In the genomic region with DNA sequence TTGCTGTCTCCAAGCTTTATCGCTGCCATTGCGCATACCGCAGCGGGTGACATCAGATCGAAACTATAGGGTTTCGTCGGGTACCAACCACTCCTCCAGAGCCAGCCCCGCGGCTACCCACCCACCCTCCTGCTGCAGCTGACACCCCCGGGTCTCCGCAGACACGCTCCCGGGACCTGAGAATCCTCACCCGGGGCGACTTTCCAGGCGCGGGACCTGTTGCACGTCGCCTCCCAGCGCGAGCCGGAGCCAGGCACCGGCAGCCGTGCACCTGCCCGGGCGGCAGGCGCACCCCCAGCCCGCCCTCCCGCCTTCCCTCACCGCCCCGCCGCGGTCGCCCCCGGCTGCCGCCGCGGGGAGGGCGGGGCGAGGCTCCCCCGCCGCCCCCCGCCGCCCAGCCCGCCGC, we compare ENCODE assay signal across 9 mouse cellular contexts.
DNase-seq lines count a peak whose midpoint lies in the region; ATAC-seq and TF ChIP-seq lines count a peak whose summit lies in the region.
"Had no signal": no experiment of that assay in that cellular context is flagged by ENCODE, and none has a peak within 500 bp of the region (broad histone marks: within the 10 kb centered on the region; RNA-seq: fewer than 3 reads in every experiment).

No protein-coding gene starts in this region.

- H3K4me1 ChIP-seq in embryonic facial prominence, embryonic 13.5 days: peaks cover 12% of the 10 kb centered on the region
- peaks cover 37% of the 10 kb centered on the region for H3K4me1 ChIP-seq in hindbrain, embryonic 10.5 days (replicated peaks)
- peaks cover 16% of the 10 kb centered on the region for H3K4me1 ChIP-seq in liver, adult 2 months (ENCODE audit: control insufficient read depth, insufficient read depth, low read length)
- H3K4me1 ChIP-seq in neural tube, embryonic 12.5 days: peaks cover 12% of the 10 kb centered on the region; the same call in 1 of the 2 replicates

- peak overlapping the region; percentile 84 for H3K4me3 ChIP-seq in embryonic facial prominence, embryonic 13.5 days
- H3K4me3 ChIP-seq in hindbrain, embryonic 10.5 days: peak overlapping the region; percentile 90
- peak overlapping the region; percentile 98 for H3K4me3 ChIP-seq in liver, adult 2 months (ENCODE audit: insufficient read depth, low read depth, low read length)
- peak overlapping the region; percentile 87 for H3K4me3 ChIP-seq in neural tube, embryonic 12.5 days

- ATAC-seq in embryonic facial prominence, embryonic 13.5 days (ENCODE audit: insufficient number of reproducible peaks, insufficient read depth, low FRiP score, low TSS enrichment, low read depth): peak; percentile 64; the same call in 1 of the 2 replicates
- peak; percentile 48 for ATAC-seq in neural tube, embryonic 12.5 days (ENCODE audit: low FRiP score, low read depth)

- H3K4me2 ChIP-seq in embryonic facial prominence, embryonic 13.5 days: peak overlapping the region; percentile 77
- H3K4me2 ChIP-seq in neural tube, embryonic 12.5 days (replicated peaks): peak overlapping the region; percentile 82

- under 1% methylated on average over 37 of the region's 46 CpGs for WGBS in embryonic facial prominence, embryonic 13.5 days
- under 1% methylated on average over 44 of the region's 46 CpGs for WGBS in hindbrain, embryonic 10.5 days
- WGBS in liver, adult 2 months: under 1% methylated on average over 43 of the region's 46 CpGs
- 1% methylated on average over 42 of the region's 46 CpGs for WGBS in neural tube, embryonic 12.5 days

- H3K9ac ChIP-seq in embryonic facial prominence, embryonic 13.5 days: peak overlapping the region; percentile 82
- peak overlapping the region; percentile 100 for H3K9ac ChIP-seq in liver, adult 2 months (ENCODE audit: low read depth, low read length)
- H3K9ac ChIP-seq in neural tube, embryonic 12.5 days: peak overlapping the region; percentile 82

- H3K27ac ChIP-seq in embryonic facial prominence, embryonic 13.5 days: peak overlapping the region; percentile 93
- H3K27ac ChIP-seq in hindbrain, embryonic 10.5 days: peak overlapping the region; percentile 98
- peak overlapping the region; percentile 100 for H3K27ac ChIP-seq in liver, adult 2 months (replicated peaks; ENCODE audit: insufficient read depth, low read depth, low read length)
- peak overlapping the region; percentile 66 for H3K27ac ChIP-seq in neural tube, embryonic 12.5 days
- H3K27ac ChIP-seq: macrophage had no signal

- no peaks in the 10 kb centered on the region for H3K27me3 ChIP-seq in embryonic facial prominence, embryonic 13.5 days
- H3K27me3 ChIP-seq in hindbrain, embryonic 10.5 days (ENCODE audit: insufficient read depth, poor library complexity, severe bottlenecking): no peaks in the 10 kb centered on the region
- H3K27me3 ChIP-seq in liver, adult 2 months (ENCODE audit: control insufficient read depth, insufficient read depth, low read length): no peaks in the 10 kb centered on the region
- no peaks in the 10 kb centered on the region for H3K27me3 ChIP-seq in neural tube, embryonic 12.5 days (replicated peaks)

- H3K9me3 ChIP-seq in embryonic facial prominence, embryonic 13.5 days: no peaks in the 10 kb centered on the region
- H3K9me3 ChIP-seq in hindbrain, embryonic 10.5 days: no peaks in the 10 kb centered on the region
- no peaks in the 10 kb centered on the region for H3K9me3 ChIP-seq in neural tube, embryonic 12.5 days

- peaks cover 16% of the 10 kb centered on the region; the same call in 1 of the 2 replicates for H3K79me2 ChIP-seq in liver, adult 2 months (ENCODE audit: control insufficient read depth, insufficient read depth, low read length)

- no peak for TF ChIP-seq CTCF in liver, adult 2 months (IDR thresholded peaks at IDR 0.05; ENCODE audit: low read depth, low read length)

- TF ChIP-seq POLR2A in liver, adult 2 months (IDR thresholded peaks at IDR 0.05; ENCODE audit: extremely low read depth, insufficient read depth, low read length): no peak

- DNase-seq in kidney, adult 11 months: peak; percentile 32
- DNase-seq in kidney, adult 18-20 months: no peak
- peak; percentile 50 for DNase-seq in Muller cell, postnatal 12 days (ENCODE audit: inconsistent ontology term)
- peak; percentile 59 for DNase-seq in hindbrain, embryonic 10.5 days (ENCODE audit: low spot score)
- DNase-seq in liver, adult 2 months (ENCODE audit: extremely low read depth, low read depth, low spot score): no peak
- DNase-seq in frontal cortex, postnatal 14 days (ENCODE audit: low spot score in 2 of 2): no peak

- no peaks in the 10 kb centered on the region for H3K36me3 ChIP-seq in embryonic facial prominence, embryonic 13.5 days
- no peaks in the 10 kb centered on the region for H3K36me3 ChIP-seq in hindbrain, embryonic 10.5 days
- H3K36me3 ChIP-seq in liver, adult 2 months (ENCODE audit: control insufficient read depth, insufficient read depth, low read length): no peaks in the 10 kb centered on the region
- no peaks in the 10 kb centered on the region for H3K36me3 ChIP-seq in neural tube, embryonic 12.5 days

Comparison
In these comparisons a context has a peak if more than half of its experiments do, and no peak if none do; other contexts are left out.
1. DNase-seq: peak in kidney, adult 11 months (single experiment), Muller cell, postnatal 12 days (single experiment) and hindbrain, embryonic 10.5 days (single experiment); none in kidney, adult 18-20 months (single experiment), liver, adult 2 months (single experiment) and frontal cortex, postnatal 14 days (0 of 2).
2. Peak in every context shown above with its lines, with median percentiles within 50 percentile points of each other: H3K27ac ChIP-seq, H3K4me3 ChIP-seq and H3K9ac ChIP-seq.